Mouse (Mus musculus): ENCODE results near the gene Ccdc105. TPM values are rescaled to one million over a fixed set of nuclear protein-coding genes. Genes with fewer than 3 reads are reported as not detected.

Ccdc105 gene
- 0.39 and 0.65 TPM in 2 replicates for polyA plus RNA-seq (2015; fragmentation: Nextera tagmentation; extraction: Ambion mirVana)

GRCm38 (mm10) chr10:78752452-78753191 is at the start of gene Ccdc105:
Gene Ccdc105 (minus strand): TSS chr10:78753065.
- Histone ChIP-seq H3K4me2 (peak within 1 kb of the TSS; percentile 70), H3K4me1 (replicated peaks) (peaks cover 22% of the 10 kb centered on the region), H3K4me3 (peak within 1 kb of the TSS; percentile 47), H3K27ac (replicated peaks) (peak within 1 kb of the TSS; percentile 91), H3K9me3 (no peaks in the 10 kb centered on the region), H3K9ac (peak within 1 kb of the TSS; percentile 59), H3K36me3 (no peaks in the 10 kb centered on the region), H3K27me3 (no peaks in the 10 kb centered on the region)
- ATAC-seq (ENCODE audit: low FRiP score, low read depth) = peak; percentile 95
- under 1% methylated on average over 61 of the region's 61 CpGs for WGBS

GRCm38 (mm10) chr10:78801449-78801848 is 48.6 kb upstream of the Ccdc105 start:
- 83% methylated on average over 2 of the region's 2 CpGs for whole genome bisulfite sequencing
- no peak for ATAC-seq (ENCODE audit: low FRiP score, low read depth)
- no peaks in the 10 kb centered on the region for H3K4me1 ChIP-seq (replicated peaks)
- 0 out of 2 replicates have a peak, but pooled peaks cover 7% of the 10 kb centered on the region for H3K36me3 ChIP-seq
- no peaks in the 10 kb centered on the region for H3K9me3 ChIP-seq
- H3K4me2 ChIP-seq = no peak overlapping the region
- H3K9ac ChIP-seq = no peak overlapping the region
- H3K27ac ChIP-seq (replicated peaks) = no peak overlapping the region
- no peak overlapping the region for H3K4me3 ChIP-seq
- H3K27me3 ChIP-seq = no peaks in the 10 kb centered on the region

GRCm38 (mm10) chr10:78790561-78790960 is 37.7 kb upstream of the Ccdc105 start:
- Histone ChIP-seq H3K27ac (replicated peaks) (no peak overlapping the region), H3K27me3 (no peaks in the 10 kb centered on the region), H3K9me3 (no peaks in the 10 kb centered on the region), H3K9ac (no peak overlapping the region), H3K4me3 (no peak overlapping the region), H3K4me2 (no peak overlapping the region), H3K4me1 (replicated peaks) (peaks cover 7% of the 10 kb centered on the region), H3K36me3 (no peaks in the 10 kb centered on the region; the same call in 1 of the 2 replicates)
- no peak for ATAC-seq (ENCODE audit: low FRiP score, low read depth)
- 38% methylated on average over 1 of the region's 1 CpGs for WGBS

GRCm38 (mm10) chr10:78787566-78788087 is 34.8 kb upstream of the Ccdc105 start:
- WGBS = 8% methylated on average over 22 of the region's 22 CpGs
- H3K4me2 ChIP-seq = peak overlapping the region; percentile 59

GRCm38 (mm10) chr10:78779981-78780651 is 27.3 kb upstream of the Ccdc105 start, which contains the start of gene Slc1a6:
Gene Slc1a6 (plus strand): TSS chr10:78780496.
- peak; percentile 75 for ATAC-seq (ENCODE audit: low FRiP score, low read depth)
- Histone ChIP-seq H3K4me2 (peak within 1 kb of the TSS; percentile 95), H3K36me3 (no peaks in the 10 kb centered on the region), H3K4me1 (replicated peaks) (peaks cover 18% of the 10 kb centered on the region), H3K27me3 (no peaks in the 10 kb centered on the region), H3K9ac (peak within 1 kb of the TSS; percentile 84), H3K9me3 (no peaks in the 10 kb centered on the region), H3K27ac (replicated peaks) (peak within 1 kb of the TSS; percentile 60), H3K4me3 (peak within 1 kb of the TSS; percentile 71)
- 2% methylated on average over 51 of the region's 54 CpGs for WGBS

More at GRCm38 (mm10) chr10:78787566-78788087, 34.8 kb upstream of the Ccdc105 start:
- peak overlapping the region; percentile 84 for H3K27ac ChIP-seq (replicated peaks)
- no peaks in the 10 kb centered on the region; the same call in 1 of the 2 replicates for H3K36me3 ChIP-seq
- H3K9me3 ChIP-seq = no peaks in the 10 kb centered on the region
- peaks cover 12% of the 10 kb centered on the region for H3K4me1 ChIP-seq (replicated peaks)
- peak; percentile 99 for ATAC-seq (ENCODE audit: low FRiP score, low read depth)
- no peaks in the 10 kb centered on the region for H3K27me3 ChIP-seq
- peak overlapping the region; percentile 52 for H3K4me3 ChIP-seq
- peak overlapping the region; percentile 56 for H3K9ac ChIP-seq

GRCm38 (mm10) chr10:78779527-78779926 is 26.7 kb upstream of the Ccdc105 start:
- no peaks in the 10 kb centered on the region for H3K27me3 ChIP-seq
- ATAC-seq (ENCODE audit: low FRiP score, low read depth) = 0 out of 2 replicates have a peak, but pooled peaks have one; percentile 3

GRCm38 (mm10) chr10:78775830-78776229 is 23.0 kb upstream of the Ccdc105 start:
- Histone ChIP-seq H3K27ac (replicated peaks) (no peak overlapping the region), H3K4me1 (replicated peaks) (peaks cover 5% of the 10 kb centered on the region), H3K4me2 (no peak overlapping the region), H3K36me3 (no peaks in the 10 kb centered on the region), H3K9me3 (no peaks in the 10 kb centered on the region), H3K9ac (no peak overlapping the region), H3K4me3 (no peak overlapping the region), H3K27me3 (no peaks in the 10 kb centered on the region)
- ATAC-seq (ENCODE audit: low FRiP score, low read depth) = peak; percentile 31; the same call in 1 of the 2 replicates
- 41% methylated on average over 4 of the region's 4 CpGs for WGBS

More at GRCm38 (mm10) chr10:78779527-78779926, 26.7 kb upstream of the Ccdc105 start:
- H3K36me3 ChIP-seq = no peaks in the 10 kb centered on the region
- H3K4me1 ChIP-seq (replicated peaks) = peaks cover 18% of the 10 kb centered on the region
- peak overlapping the region; percentile 84; the same call in 1 of the 2 replicates for H3K9ac ChIP-seq
- peak overlapping the region; percentile 60; the same call in 1 of the 2 replicates for H3K27ac ChIP-seq (replicated peaks)
- H3K4me2 ChIP-seq = peak overlapping the region; percentile 95
- no peaks in the 10 kb centered on the region for H3K9me3 ChIP-seq
- H3K4me3 ChIP-seq = peak overlapping the region; percentile 71
- 59% methylated on average over 9 of the region's 9 CpGs for WGBS

- no peak for ATAC-seq (ENCODE audit: low FRiP score, low read depth)
- 93% methylated on average over 1 of the region's 1 CpGs for WGBS
- no peaks in the 10 kb centered on the region for H3K4me1 ChIP-seq (replicated peaks)
- no peak overlapping the region for H3K4me2 ChIP-seq
- peaks cover 9% of the 10 kb centered on the region; the same call in 1 of the 2 replicates for H3K9me3 ChIP-seq
- H3K4me3 ChIP-seq = no peak overlapping the region
- no peak overlapping the region for H3K27ac ChIP-seq (replicated peaks)
- H3K27me3 ChIP-seq = no peaks in the 10 kb centered on the region
- no peaks in the 10 kb centered on the region for H3K36me3 ChIP-seq
- no peak overlapping the region for H3K9ac ChIP-seq
These were observed 12.7 kb upstream of the Ccdc105 start for GRCm38 (mm10) chr10:78765570-78765969.

- no peak overlapping the region for H3K4me2 ChIP-seq
- no peaks in the 10 kb centered on the region for H3K27me3 ChIP-seq
- H3K27ac ChIP-seq (replicated peaks) = no peak overlapping the region
- no peak overlapping the region for H3K9ac ChIP-seq
- peaks cover 12% of the 10 kb centered on the region for H3K4me1 ChIP-seq (replicated peaks)
- no peaks in the 10 kb centered on the region for H3K36me3 ChIP-seq
- H3K4me3 ChIP-seq = no peak overlapping the region
- 32% methylated on average over 6 of the region's 6 CpGs for whole genome bisulfite sequencing
- no peaks in the 10 kb centered on the region for H3K9me3 ChIP-seq
- no peak for ATAC-seq (ENCODE audit: low FRiP score, low read depth)
These were observed 3.2 kb upstream of the Ccdc105 start for GRCm38 (mm10) chr10:78756021-78756420.

GRCm38 (mm10) chr10:78748946-78749345 is 3.9 kb downstream of the Ccdc105 start:
- H3K4me2 ChIP-seq = no peak overlapping the region
- WGBS = 94% methylated on average over 6 of the region's 6 CpGs
- no peaks in the 10 kb centered on the region for H3K27me3 ChIP-seq
- H3K9me3 ChIP-seq = no peaks in the 10 kb centered on the region
- no peak overlapping the region for H3K4me3 ChIP-seq
- no peak overlapping the region for H3K9ac ChIP-seq
- no peaks in the 10 kb centered on the region for H3K36me3 ChIP-seq
- H3K27ac ChIP-seq (replicated peaks) = no peak overlapping the region
- H3K4me1 ChIP-seq (replicated peaks) = peaks cover 23% of the 10 kb centered on the region
- no peak for ATAC-seq (ENCODE audit: low FRiP score, low read depth)

- no peaks in the 10 kb centered on the region for H3K27me3 ChIP-seq
- H3K9me3 ChIP-seq = no peaks in the 10 kb centered on the region
- no peaks in the 10 kb centered on the region for H3K36me3 ChIP-seq
- H3K9ac ChIP-seq = 0 out of 2 replicates have a peak overlapping the region, but pooled peaks have one; percentile 58
- peaks cover 23% of the 10 kb centered on the region for H3K4me1 ChIP-seq (replicated peaks)
- no peak for ATAC-seq (ENCODE audit: low FRiP score, low read depth)
- H3K4me2 ChIP-seq = peak overlapping the region; percentile 80
- no peak overlapping the region for H3K27ac ChIP-seq (replicated peaks)
- H3K4me3 ChIP-seq = peak overlapping the region; percentile 53
- 74% methylated on average over 13 of the region's 13 CpGs for WGBS
These were observed 4.7 kb downstream of the Ccdc105 start for GRCm38 (mm10) chr10:78748161-78748560.

Data from hindbrain, embryonic 15.5 days (tissue).